Mouse (Mus musculus): ENCODE data around the gene Gria3. TPM values are rescaled to one million over a fixed set of nuclear protein-coding genes. Genes with fewer than 3 reads are reported as not detected.

The Gria3 gene
- polyA plus RNA-seq, 1 experiment, result 0.02 TPM

GRCm38 (mm10) chrX:41425651-41426050 lies 25.0 kb downstream of the Gria3 start:
- H3K4me1 ChIP-seq (ENCODE audit: control insufficient read depth), result no peaks in the 10 kb centered on the region
- TF ChIP-seq GATA1 (IDR thresholded peaks at IDR 0.05; ENCODE audit: low read length) (no peak), TAL1 (IDR thresholded peaks at IDR 0.05; ENCODE audit: low read length) (no peak)
- H3K4me3 ChIP-seq (replicated peaks), result no peak overlapping the region

DNA sequence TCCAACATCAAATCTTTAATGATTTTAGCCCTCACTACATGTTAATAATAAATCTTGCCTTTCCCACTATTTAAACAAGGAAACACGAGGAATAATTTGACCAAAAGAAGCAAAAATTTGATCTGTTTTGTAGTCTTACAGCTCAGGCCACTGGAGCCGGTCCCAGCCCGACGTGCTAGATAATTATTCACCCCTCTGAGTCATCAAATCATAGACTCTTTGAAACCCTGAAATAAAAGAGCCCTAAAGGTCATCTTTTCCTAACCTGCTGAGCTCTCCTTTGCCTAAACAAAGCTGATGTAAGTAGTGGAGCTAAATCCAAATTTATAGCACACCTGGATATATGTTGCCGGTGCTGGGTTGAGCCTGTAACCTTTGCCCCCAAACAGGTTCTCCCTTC lies 27.4 kb downstream of the Gria3 start:
- Histone ChIP-seq H3K4me3 (replicated peaks) (no peak overlapping the region), H3K27me3 (ENCODE audit: control insufficient read depth) (no peaks in the 10 kb centered on the region), H3K4me1 (ENCODE audit: control insufficient read depth) (no peaks in the 10 kb centered on the region), H3K9me3 (ENCODE audit: control insufficient read depth, low read length) (no peaks in the 10 kb centered on the region), H3K36me3 (ENCODE audit: control insufficient read depth) (no peaks in the 10 kb centered on the region)
- TF ChIP-seq TAL1 (IDR thresholded peaks at IDR 0.05; ENCODE audit: low read length) (no peak), GATA1 (IDR thresholded peaks at IDR 0.05; ENCODE audit: low read length) (no peak)

More at GRCm38 (mm10) chrX:41425651-41426050, 25.0 kb downstream of the Gria3 start:
- H3K9me3 ChIP-seq (ENCODE audit: control insufficient read depth, low read length), result no peaks in the 10 kb centered on the region
- H3K36me3 ChIP-seq (ENCODE audit: control insufficient read depth), result no peaks in the 10 kb centered on the region
- H3K27me3 ChIP-seq (ENCODE audit: control insufficient read depth), result no peaks in the 10 kb centered on the region

GRCm38 (mm10) chrX:41435541-41435940 lies 34.9 kb downstream of the Gria3 start:
- no peak overlapping the region for H3K4me3 ChIP-seq (replicated peaks)
- no peak for TF ChIP-seq GATA1 (IDR thresholded peaks at IDR 0.05; ENCODE audit: low read length)
- TF ChIP-seq TAL1 (IDR thresholded peaks at IDR 0.05; ENCODE audit: low read length), result no peak
- H3K4me1 ChIP-seq (ENCODE audit: control insufficient read depth), result no peaks in the 10 kb centered on the region
- H3K9me3 ChIP-seq (ENCODE audit: control insufficient read depth, low read length), result no peaks in the 10 kb centered on the region
- no peaks in the 10 kb centered on the region for H3K27me3 ChIP-seq (ENCODE audit: control insufficient read depth)
- no peaks in the 10 kb centered on the region for H3K36me3 ChIP-seq (ENCODE audit: control insufficient read depth)

GRCm38 (mm10) chrX:41438841-41439240 lies 38.2 kb downstream of the Gria3 start:
- no peaks in the 10 kb centered on the region for H3K9me3 ChIP-seq (ENCODE audit: control insufficient read depth, low read length)
- TF ChIP-seq TAL1 (IDR thresholded peaks at IDR 0.05; ENCODE audit: low read length) (no peak), GATA1 (IDR thresholded peaks at IDR 0.05; ENCODE audit: low read length) (no peak)
- H3K36me3 ChIP-seq (ENCODE audit: control insufficient read depth), result no peaks in the 10 kb centered on the region
- no peaks in the 10 kb centered on the region for H3K4me1 ChIP-seq (ENCODE audit: control insufficient read depth)
- H3K4me3 ChIP-seq (replicated peaks), result no peak overlapping the region
- H3K27me3 ChIP-seq (ENCODE audit: control insufficient read depth), result no peaks in the 10 kb centered on the region

GRCm38 (mm10) chrX:41448876-41449275 lies 48.2 kb downstream of the Gria3 start:
- H3K9me3 ChIP-seq (ENCODE audit: control insufficient read depth, low read length), result no peaks in the 10 kb centered on the region
- no peak overlapping the region for H3K4me3 ChIP-seq (replicated peaks)
- TF ChIP-seq TAL1 (IDR thresholded peaks at IDR 0.05; ENCODE audit: low read length) (no peak), GATA1 (IDR thresholded peaks at IDR 0.05; ENCODE audit: low read length) (no peak)
- H3K36me3 ChIP-seq (ENCODE audit: control insufficient read depth), result no peaks in the 10 kb centered on the region
- no peaks in the 10 kb centered on the region for H3K27me3 ChIP-seq (ENCODE audit: control insufficient read depth)
- H3K4me1 ChIP-seq (ENCODE audit: control insufficient read depth), result no peaks in the 10 kb centered on the region

DNA sequence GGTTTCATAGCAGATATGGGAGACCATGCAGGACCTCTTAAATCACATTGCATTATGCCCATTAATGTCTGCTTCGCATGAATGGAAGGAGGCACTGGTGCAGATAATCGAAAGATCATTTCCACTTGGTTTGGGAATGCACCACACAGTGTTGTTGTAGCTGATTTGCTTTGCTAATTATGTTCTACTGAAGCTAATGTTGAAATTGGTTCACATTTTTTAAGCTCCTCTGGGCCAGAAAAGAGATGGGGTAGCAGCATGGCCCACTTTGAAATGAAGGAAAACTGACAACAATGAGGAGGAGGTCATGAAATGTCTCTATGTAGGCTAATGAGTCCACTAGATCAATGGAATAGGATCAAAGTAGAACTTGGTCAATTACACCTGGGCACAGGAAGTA lies 76.8 kb downstream of the Gria3 start:
- no peaks in the 10 kb centered on the region for H3K36me3 ChIP-seq (ENCODE audit: control insufficient read depth)
- TF ChIP-seq GATA1 (IDR thresholded peaks at IDR 0.05; ENCODE audit: low read length) (no peak), TAL1 (IDR thresholded peaks at IDR 0.05; ENCODE audit: low read length) (no peak)
- H3K4me1 ChIP-seq (ENCODE audit: control insufficient read depth), result no peaks in the 10 kb centered on the region
- H3K9me3 ChIP-seq (ENCODE audit: control insufficient read depth, low read length), result no peaks in the 10 kb centered on the region
- no peaks in the 10 kb centered on the region for H3K27me3 ChIP-seq (ENCODE audit: control insufficient read depth)
- no peak overlapping the region for H3K4me3 ChIP-seq (replicated peaks)

DNA sequence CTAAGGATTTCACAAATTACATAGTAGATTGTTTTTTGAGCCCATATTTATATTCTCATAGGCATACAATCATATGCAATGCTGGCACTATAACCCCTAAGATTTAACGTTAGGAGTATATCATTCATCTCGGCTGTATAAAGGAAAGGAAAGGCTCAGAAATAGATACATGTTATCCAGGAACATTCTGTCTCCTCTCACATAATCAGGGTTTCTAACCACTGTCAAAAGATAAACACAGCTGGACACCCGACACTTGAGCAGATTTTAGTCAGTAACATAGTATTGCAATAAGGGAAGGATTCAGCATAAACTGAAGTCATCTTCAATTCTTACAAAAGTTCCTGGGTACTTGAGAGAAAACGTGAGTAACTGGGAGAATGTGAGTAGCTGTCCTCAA lies 95.9 kb downstream of the Gria3 start:
- Histone ChIP-seq H3K4me1 (ENCODE audit: control insufficient read depth) (no peaks in the 10 kb centered on the region), H3K9me3 (ENCODE audit: control insufficient read depth, low read length) (no peaks in the 10 kb centered on the region), H3K27me3 (ENCODE audit: control insufficient read depth) (no peaks in the 10 kb centered on the region), H3K4me3 (replicated peaks) (no peak overlapping the region), H3K36me3 (ENCODE audit: control insufficient read depth) (no peaks in the 10 kb centered on the region)
- TF ChIP-seq GATA1 (IDR thresholded peaks at IDR 0.05; ENCODE audit: low read length) (no peak), TAL1 (IDR thresholded peaks at IDR 0.05; ENCODE audit: low read length) (no peak)

DNA sequence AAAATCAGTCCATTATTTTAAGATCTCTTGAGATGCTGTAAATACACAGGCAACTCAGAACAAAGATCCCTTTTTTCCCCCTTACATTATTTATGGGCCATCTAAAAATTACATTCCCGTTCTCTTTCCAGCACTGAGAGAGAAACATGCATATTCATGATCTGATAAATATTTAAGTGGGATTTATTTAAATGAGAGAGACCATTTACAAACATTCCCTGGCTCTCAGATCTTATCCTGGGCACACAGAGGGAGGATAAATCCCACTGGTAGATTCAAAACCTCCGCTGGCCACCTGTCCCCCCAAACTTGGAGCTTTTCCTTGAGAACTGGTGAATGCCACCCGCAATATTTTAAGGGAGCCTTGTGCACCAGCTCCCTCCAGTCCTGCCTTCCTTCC lies 104.7 kb downstream of the Gria3 start:
- TF ChIP-seq TAL1 (IDR thresholded peaks at IDR 0.05; ENCODE audit: low read length), result no peak

GRCm38 (mm10) chrX:41507959-41508358 lies 107.3 kb downstream of the Gria3 start:
- no peak for TF ChIP-seq TAL1 (IDR thresholded peaks at IDR 0.05; ENCODE audit: low read length)
- TF ChIP-seq GATA1 (IDR thresholded peaks at IDR 0.05; ENCODE audit: low read length), result no peak
- H3K9me3 ChIP-seq (ENCODE audit: control insufficient read depth, low read length), result no peaks in the 10 kb centered on the region
- H3K27me3 ChIP-seq (ENCODE audit: control insufficient read depth), result no peaks in the 10 kb centered on the region
- no peaks in the 10 kb centered on the region for H3K36me3 ChIP-seq (ENCODE audit: control insufficient read depth)
- no peak overlapping the region for H3K4me3 ChIP-seq (replicated peaks)
- no peaks in the 10 kb centered on the region for H3K4me1 ChIP-seq (ENCODE audit: control insufficient read depth)

More for the DNA sequence above, 104.7 kb downstream of the Gria3 start:
- Histone ChIP-seq H3K27me3 (ENCODE audit: control insufficient read depth) (no peaks in the 10 kb centered on the region), H3K4me1 (ENCODE audit: control insufficient read depth) (no peaks in the 10 kb centered on the region), H3K9me3 (ENCODE audit: control insufficient read depth, low read length) (no peaks in the 10 kb centered on the region), H3K36me3 (ENCODE audit: control insufficient read depth) (no peaks in the 10 kb centered on the region), H3K4me3 (replicated peaks) (no peak overlapping the region)

GRCm38 (mm10) chrX:41514982-41515381 lies 114.3 kb downstream of the Gria3 start:
- Histone ChIP-seq H3K36me3 (ENCODE audit: control insufficient read depth) (no peaks in the 10 kb centered on the region), H3K4me1 (ENCODE audit: control insufficient read depth) (no peaks in the 10 kb centered on the region), H3K4me3 (replicated peaks) (no peak overlapping the region), H3K27me3 (ENCODE audit: control insufficient read depth) (no peaks in the 10 kb centered on the region), H3K9me3 (ENCODE audit: control insufficient read depth, low read length) (no peaks in the 10 kb centered on the region)
- no peak for TF ChIP-seq TAL1 (IDR thresholded peaks at IDR 0.05; ENCODE audit: low read length)
